Mouse (Mus musculus) heart, adult 18-20 months (tissue): Measurements from ENCODE around the gene Ceacam16. TPM values are rescaled to one million over a fixed set of nuclear protein-coding genes. Genes with fewer than 3 reads are reported as not detected.

ENCODE experiments used
- DNase-seq, 2 experiments: peaks; one replicate each; pipeline ENCODE4 v3.0.0; 2021 to 2022; ENCODE audit warnings: mixed read lengths in 1 of 2
- total RNA-seq, 2 experiments: library from RNA; stranded (reverse); gene quantifications; 2 replicates each; pipeline ENCODE4 v1.2.3; 2021

The Ceacam16 gene
- total RNA-seq, 2 experiments from 2014 or later, result not detected

DNA sequence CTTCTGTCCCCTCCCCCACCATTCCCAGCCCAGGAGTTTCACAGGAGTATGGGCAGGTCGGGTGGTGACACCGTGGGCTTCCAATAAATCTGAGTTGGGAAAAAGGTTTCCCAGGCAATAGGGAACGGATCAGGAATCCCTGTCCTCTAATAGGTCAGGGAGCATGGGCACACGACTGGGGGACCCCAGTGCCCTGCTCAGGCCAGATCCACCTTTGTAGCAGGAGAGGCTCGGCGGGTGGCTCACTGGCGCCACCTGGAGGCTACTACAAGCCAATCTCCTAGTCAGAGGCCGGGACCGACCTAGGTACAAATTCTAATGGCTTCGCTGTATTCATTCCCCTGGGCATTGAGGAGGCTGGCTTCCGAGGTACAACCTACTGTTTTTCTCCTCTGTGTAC lies 17.5 kb downstream of the Ceacam16 start:
- DNase-seq, result peak; percentile 74 to 83

- peak; percentile 51 to 55 for DNase-seq
Measured at GRCm38 (mm10) chr7:19842885-19843504, 18.1 kb downstream of the Ceacam16 start.

GRCm38 (mm10) chr7:19841686-19842413 lies 19.2 kb downstream of the Ceacam16 start:
- no peak for DNase-seq

DNA sequence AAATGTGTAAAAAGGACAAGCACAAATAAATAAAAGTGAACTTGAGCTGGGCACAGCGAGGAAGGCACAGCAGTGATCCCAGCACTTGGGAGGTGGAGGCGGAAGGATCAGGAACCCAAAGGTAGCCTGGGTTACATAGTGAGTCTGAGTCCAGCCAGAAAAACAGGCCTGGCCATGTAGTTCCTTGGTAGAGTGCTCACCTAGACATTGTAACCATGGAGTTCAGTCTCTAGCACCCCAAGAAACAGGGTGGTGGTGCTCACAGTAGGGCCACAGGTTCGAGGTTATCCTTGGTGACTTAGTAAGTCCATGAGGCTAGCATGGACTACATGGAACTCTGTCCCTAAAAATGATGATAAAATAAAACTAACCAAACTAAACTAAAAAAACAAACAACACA lies 20.2 kb downstream of the Ceacam16 start:
- no peak for DNase-seq

- no peak for DNase-seq
Measured at GRCm38 (mm10) chr7:19840371-19840770, 20.7 kb downstream of the Ceacam16 start.

DNA sequence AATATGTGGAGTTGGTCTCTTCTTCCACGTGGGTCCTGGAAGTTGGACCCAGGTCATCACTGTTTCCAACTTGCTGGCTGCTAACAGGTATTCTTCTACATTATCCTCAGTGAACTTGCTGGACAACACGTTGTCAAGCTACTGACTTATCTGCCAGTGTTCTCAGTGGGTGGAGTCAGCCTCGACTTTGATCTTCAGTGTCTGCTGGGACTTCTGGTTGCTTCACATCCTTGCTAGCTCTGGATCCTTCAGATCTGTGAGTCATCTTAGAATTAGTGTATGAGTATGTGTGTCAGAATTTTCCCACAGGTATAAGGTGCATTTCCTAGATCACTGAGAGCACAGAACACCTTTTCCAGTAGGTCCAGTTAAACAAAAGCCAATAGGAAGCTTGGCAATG lies 24.3 kb downstream of the Ceacam16 start:
- no peak for DNase-seq

DNA sequence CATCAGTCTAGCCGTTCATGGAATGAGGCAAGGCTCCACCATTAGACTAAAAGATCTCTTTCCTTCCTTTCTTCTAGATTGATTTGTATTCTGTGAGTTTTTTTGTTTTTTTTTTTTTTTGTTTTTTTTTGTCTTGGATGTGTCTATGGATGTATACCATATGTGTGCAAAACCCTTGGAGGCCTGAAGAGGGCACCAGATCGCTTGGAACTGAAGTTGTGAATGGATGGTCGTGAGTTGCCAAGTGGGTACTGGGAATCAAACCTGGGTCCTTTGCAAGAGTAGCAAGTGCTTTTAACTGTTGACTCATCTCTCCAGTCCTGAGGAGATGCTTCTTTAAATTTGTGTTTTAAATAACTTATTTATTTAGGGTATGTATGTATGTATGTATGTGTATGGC lies 27.0 kb downstream of the Ceacam16 start:
- DNase-seq, result no peak

- peak; percentile 36 to 50 for DNase-seq
Measured at GRCm38 (mm10) chr7:19831837-19832236, 29.3 kb downstream of the Ceacam16 start.

- DNase-seq, result peak; percentile 95 to 97
Measured at GRCm38 (mm10) chr7:19830682-19831156, 30.4 kb downstream of the Ceacam16 start.

DNA sequence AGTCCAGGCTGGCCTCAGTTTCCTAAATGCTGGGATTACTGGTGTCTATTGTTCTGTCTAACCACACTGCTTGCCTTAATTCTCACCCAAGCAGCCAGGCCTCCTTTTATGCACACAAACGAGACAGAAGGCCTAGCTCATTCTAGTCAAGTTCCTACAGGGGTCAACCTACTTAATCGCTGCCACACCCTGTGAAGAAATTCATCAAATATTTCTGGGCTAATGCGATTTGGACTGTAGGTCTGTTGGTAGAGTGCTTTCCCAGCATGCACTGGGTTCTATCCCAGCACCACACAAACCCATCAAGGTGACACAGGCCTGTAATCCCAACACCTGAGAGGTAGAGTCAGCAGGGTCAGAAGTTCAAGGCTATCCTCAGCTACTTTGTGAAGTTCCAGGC lies 31.4 kb downstream of the Ceacam16 start:
- no peak for DNase-seq

DNA sequence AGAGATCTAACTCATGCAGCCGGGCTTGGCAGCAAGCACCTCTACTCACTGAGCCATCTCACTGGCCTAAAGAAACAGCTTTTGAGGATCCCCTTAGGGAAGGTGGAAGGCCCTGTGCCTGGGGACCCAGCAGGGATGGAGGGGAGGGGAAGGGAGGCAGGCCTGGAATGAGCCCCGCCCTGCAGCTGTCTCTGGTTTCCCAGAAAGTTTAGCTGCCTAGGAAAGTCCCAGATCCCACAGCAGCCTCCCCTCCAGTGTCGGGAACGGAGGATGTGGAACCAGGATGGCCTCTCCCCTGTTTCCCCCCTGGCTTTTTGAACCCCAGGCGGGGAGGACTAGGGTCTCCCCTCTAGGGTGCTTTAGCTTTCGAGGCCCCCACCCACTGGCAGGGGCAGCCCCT lies 34.3 kb downstream of the Ceacam16 start:
- peak in 1 of 2 experiments; percentile 67 for DNase-seq

GRCm38 (mm10) chr7:19824182-19824973 lies 36.7 kb downstream of the Ceacam16 start:
- DNase-seq, result peak; percentile 94

DNA sequence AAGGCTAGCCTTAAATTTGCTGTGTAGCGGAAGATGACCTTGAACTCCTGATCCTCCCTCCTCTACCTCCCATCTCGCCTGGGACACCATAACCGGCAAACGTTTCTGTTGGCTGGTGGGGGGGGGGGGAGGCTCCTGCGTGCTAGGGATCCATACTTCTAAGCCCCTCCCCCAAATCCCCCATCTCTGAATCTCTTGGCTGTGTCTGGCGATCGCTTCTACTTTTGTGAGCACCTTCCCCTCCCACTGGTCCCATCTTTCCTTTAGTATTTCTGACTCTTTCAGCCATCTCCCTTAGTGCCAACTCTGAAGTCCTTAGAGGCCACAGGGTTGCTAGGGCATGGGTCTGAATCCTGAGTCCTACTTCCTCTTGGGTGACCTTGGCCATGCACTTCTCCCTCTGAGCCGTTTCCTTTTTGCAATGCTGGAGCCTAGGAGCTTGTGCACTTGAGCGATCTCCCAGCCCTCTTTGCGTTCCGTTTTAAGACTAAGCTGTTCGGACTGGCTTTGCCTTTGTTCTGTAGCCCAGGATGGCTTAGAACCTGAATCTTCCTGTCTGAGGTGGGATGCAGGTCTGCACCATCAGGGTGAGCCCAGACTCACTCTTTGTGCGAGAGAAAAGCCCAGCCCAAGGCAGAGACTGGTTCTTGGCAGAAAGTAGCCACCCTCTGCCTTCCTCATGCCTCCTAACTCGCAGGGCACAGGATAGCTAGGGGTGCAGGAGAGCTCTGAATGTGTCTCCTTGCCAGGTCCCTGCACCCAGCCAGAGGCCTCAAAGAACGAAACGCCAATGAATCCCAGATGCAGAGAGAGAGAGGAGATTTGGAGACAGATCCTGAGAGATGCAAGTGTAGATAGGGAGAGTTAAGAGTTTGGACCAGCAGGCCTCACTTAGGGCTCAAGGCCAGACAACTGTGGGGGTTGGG lies 37.6 kb downstream of the Ceacam16 start:
- peak in 1 of 2 experiments; percentile 61 for DNase-seq

GRCm38 (mm10) chr7:19822604-19823058 lies 38.5 kb downstream of the Ceacam16 start, which contains the start of gene Bcl3:
TSS of gene Bcl3 (minus strand) at chr7:19822770.
- peak; percentile 78 to 91 for DNase-seq

DNA sequence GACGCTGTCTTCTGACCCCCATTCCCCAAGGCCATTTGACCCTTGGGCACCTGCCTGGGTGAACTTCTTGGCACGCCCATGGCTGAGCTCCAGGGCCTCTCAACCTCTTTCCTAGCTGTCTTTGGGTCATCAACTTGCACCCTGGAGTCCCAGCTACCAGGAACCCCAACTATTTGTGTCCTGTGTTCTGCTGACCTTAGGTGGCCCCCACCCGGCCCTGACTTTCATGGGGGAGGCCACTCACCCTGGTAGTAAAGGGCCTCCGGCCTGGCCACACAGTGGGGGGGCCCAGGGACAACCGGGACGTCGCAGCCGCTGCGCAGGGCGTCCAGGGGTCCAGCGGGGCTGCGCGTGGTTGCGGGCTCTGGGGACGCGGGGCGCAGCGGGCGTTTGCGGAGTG lies 38.9 kb downstream of the Ceacam16 start:
- no peak for DNase-seq

DNA sequence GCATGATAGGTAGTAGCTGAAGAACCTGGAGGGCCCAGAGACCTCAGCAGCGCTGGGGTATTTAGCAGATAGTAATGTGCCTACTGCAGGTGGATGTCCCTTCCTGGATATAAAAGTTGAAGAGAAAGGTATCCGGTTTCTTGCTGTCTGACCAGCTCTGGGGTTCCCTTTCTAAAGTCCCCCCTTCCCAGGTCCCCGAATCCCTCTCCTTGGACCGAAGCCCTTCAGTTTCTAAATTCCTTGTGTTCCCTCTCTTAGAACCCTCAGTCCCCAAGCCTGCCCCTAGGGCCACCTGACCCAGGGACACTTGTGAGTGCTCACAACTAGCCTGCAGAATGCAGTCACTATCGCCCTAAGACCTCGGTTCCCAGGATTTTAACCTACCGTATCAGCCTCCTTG lies 39.5 kb downstream of the Ceacam16 start:
- DNase-seq, result no peak

DNA sequence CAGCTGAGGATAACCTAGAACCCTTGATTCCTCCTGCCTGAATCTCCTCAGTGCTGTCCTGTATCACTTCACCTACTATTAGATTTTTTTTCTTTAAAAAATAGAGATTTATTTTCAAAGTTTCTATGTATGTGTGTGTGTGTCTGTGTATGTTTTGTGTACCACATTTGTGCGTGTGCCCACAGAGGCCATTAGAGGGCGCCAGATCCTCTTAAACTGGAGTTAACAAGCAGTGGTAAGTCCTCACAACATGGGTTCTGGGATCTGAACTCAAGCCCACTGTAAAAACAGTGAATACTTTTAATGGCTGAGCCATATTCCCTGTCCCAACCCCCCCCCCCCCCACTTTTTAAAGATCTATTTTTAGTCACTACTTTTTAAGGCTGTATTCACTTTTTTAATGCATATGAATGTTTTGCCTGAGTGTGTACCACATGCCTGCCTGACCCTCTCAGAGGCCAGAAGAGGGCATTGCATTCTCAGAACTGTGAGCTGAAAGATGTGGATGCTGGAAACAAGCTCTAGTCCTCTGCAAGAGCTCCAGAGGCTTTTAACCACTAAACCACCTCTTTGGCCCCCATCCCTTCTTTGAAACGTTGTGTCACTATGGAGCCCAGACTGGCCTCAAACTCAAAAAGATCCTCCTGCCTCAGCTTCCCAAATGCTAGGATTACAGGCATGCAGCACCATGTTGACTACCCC lies 40.6 kb downstream of the Ceacam16 start:
- DNase-seq, result no peak

DNA sequence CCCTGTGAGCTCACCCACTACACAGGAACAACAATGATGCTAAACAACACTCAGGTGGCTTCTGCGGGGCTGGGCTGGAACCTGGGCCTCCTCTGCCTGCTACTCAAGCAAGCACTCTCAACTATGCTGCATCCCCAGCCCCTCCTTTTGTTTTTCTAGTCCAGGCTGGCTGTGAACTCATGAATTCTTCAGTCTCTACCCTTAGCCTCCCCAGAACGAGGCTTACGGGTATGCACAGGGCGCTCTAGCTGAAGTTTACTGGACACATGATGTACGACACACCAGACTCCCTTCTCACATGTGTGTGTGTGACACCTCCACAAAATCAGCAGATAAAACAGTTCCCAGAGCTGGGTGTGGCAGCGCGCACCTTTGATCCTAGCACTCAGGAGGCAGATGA lies 42.2 kb downstream of the Ceacam16 start:
- no peak for DNase-seq

DNA sequence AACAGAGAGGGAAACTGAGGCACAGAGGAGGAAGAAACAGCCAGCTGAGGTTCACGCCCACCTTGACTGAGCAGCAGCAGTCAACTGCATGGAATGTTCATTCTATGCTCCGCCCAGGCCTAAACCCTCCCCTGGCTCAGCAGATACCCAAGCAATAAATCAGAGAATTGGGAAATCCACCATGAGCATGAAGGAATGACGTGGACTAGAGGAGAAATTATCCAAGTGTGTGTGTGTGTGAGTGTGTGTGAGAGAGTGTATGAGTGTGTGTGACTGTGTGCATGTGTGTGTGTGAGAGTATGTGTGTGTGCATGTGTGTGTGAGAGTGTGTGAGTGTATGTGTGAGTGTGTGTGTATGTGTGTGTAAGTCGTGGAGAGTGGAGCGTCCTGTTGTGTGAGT lies 42.7 kb downstream of the Ceacam16 start:
- no peak for DNase-seq

DNA sequence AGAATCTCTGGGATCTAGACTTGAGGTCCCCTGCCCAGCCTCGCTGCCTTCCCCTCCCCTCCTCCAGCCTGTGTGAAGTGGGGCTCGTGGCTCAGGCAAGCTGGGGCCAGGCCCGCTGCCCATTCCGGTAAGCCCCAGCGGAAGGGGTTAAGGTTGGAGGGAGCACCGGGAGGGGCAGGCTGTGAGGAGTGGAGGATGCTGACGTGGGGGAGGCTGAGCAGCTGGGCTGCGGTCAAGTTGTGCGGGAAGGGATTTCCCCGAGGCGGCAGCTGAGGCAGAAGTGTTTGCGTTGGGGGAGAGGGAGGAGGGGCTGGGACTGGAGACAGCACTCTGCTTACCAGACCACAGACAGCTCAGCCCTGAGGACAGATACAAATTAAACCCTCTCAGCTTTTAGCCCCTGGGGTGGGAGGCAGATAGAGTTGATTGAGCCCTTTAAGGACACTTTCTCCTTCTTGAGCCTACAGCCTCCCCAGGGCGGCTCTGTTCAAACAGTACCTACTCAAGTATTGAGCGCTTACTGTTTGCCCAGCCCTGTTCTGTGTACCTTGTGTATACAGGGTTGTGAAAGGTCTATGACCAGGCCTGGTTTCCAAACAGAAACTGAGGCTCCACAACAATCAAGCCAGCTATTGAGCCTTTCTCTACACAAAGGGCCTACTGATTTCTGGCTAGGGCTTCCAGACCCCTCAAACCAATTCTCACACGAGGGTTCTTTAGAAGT lies 43.6 kb downstream of the Ceacam16 start:
- peak; percentile 65 to 88 for DNase-seq
